Mouse (Mus musculus) liver, adult 2 months (tissue): Measurements from ENCODE around the gene Sik1.

ENCODE experiments used
- CTCF ChIP-seq: fragments of 200-500 bp; IDR thresholded peaks from 2 replicates; pipeline ENCODE4 v1.5.1; 2011; ENCODE audit warnings: low read depth, low read length, control low read depth
- POLR2A ChIP-seq: fragments of 200-500 bp; IDR thresholded peaks from 2 replicates; pipeline ENCODE4 v1.6.1; 2011; ENCODE audit warnings: low read length, control low read depth; ENCODE audit not compliant: insufficient read depth; ENCODE audit errors: extremely low read depth

- TF ChIP-seq CTCF (no peak), POLR2A (no peak)
Observed at GRCm38 (mm10) chr17:31821136-31821933, 34.3 kb downstream of the Sik1 start.
